Mouse (Mus musculus) testis, postnatal 14 days (tissue): ENCODE results near the gene Creb3l4.

ENCODE experiments used
- DNase-seq: peaks from one replicate; pipeline ENCODE4 v3.0.0; 2021; ENCODE audit warnings: low spot score

Creb3l4 gene

GRCm38 (mm10) chr3:90190859-90191510, 52.3 kb downstream of the Creb3l4 start:
- no peak for DNase-seq
